Mouse (Mus musculus) frontal cortex, postnatal 10 days (tissue): ENCODE measurements at regions not wholly inside any gene's neighbourhood (a gene's known extent, or its start where the extent isn't known, plus 50 kb on each side); places are given as distances from the start of the nearest gene placed in this dataset.

Source experiments
- DNase-seq, 2 experiments: peaks; one replicate each; pipeline ENCODE4 v3.0.0; 2022; ENCODE audit warnings: low spot score in 2 of 2, mixed read lengths in 1 of 2

DNA sequence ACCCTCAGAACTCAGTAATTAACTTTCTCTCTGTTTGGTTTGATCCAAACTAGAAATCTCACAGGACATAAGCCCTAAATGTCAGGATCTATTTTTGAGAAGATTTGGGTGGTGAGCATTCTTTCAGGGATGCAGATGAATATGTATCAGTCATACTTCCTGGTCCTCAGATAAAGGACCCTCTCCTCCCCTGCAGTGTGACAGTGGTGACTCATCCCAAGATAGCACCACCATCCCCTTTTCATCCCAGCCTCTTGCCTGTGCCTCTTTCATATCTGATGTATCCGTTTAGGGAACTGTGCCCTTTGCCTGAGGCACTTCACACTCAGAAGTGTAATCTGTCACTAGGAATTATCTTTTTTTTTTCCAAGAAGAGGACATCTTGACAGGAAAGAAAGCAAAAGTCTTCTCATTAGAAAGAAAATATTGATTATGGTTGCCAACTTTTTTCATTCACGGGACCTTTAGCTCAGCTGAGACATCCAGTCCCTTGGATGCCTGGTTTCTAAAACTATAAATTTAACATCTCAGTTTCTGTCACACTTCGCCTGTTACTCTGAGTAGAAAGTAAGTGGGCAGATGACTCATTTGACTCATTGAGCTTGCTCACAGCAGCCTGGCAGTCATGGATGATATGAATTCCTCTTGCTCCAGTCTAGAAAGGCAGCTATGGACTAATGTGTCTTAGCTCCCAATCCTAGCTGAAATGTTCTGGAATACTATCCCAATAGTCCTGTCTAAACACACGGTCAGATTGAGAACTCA, 284.1 kb upstream of the Mctp2 start:
- no peak for DNase-seq

GRCm38 (mm10) chr7:72592110-72592509, 285.7 kb upstream of the Mctp2 start:
- no peak for DNase-seq

- no peak for DNase-seq
These were observed 286.2 kb upstream of the Mctp2 start for GRCm38 (mm10) chr7:72592649-72593048.

- no peak for DNase-seq
These were observed 286.9 kb upstream of the Mctp2 start for GRCm38 (mm10) chr7:72593259-72593658.

DNA sequence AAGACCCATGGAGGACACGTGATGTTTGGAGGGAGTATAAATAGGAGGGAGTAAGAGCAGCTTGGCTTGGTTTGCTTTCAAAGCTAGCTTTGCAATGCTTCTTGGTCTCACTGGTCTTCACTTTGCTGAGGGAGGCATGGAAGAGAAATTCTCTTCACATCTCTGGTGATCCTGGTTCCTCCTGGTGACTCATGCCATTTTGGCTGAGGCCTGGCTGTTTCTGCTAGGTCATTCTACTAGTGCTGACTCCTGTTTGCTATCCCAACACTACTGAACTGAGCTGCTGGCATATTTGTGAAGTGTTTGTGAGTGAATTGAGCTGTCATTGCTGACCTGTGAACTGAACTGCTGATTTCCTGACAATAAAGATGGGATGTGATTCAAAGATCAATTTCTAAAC, 288.3 kb upstream of the Mctp2 start:
- no peak for DNase-seq

- DNase-seq, result no peak
These were observed 290.6 kb upstream of the Mctp2 start for GRCm38 (mm10) chr7:72596985-72597384.

- DNase-seq, result no peak
These were observed 295.5 kb upstream of the Mctp2 start for GRCm38 (mm10) chr7:72601933-72602332.

GRCm38 (mm10) chr7:72609791-72610190, 303.4 kb upstream of the Mctp2 start:
- DNase-seq, result no peak

DNA sequence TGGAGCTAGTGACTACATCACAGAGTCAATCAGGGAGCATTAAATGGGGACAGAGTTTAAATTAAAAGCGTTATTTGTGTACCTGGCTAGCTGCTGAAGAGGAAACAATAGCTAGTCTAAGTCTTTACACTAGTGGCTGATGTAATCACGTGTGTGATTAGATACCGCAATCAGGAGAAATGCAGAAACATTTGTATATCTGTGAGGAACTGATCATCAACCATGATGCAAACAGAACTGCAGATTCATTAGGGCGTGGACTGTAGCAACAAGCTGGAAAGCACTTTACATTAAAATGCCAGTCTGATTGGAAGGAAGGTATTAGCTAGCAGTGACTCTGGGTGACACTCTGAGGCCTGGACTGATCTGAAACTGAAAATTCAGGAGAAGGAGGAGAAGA, 308.8 kb upstream of the Mctp2 start:
- no peak for DNase-seq

- DNase-seq, result no peak
These were observed 321.0 kb upstream of the Mctp2 start for GRCm38 (mm10) chr7:72627369-72627768.

- no peak for DNase-seq
These were observed 333.2 kb upstream of the Mctp2 start for GRCm38 (mm10) chr7:72639566-72639965.

DNA sequence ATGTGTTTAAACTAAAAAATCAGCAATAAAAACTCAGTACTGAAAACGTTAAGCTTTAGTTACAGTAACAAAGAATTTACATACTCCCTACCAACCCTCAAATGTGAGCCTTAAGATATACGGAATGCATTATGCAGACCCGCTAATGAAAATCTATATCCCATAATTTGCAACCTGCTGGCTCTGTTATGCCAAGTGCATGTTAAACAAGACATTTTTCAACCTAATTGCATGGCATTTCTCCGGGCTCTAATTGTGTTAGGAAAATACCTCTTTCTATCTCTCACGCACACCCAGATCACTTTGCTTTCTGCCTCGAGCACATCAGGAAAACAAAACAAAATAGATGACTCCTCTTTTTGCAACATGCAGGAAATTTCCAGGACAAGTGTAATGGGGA, 368.6 kb upstream of the Mctp2 start:
- no peak for DNase-seq

DNA sequence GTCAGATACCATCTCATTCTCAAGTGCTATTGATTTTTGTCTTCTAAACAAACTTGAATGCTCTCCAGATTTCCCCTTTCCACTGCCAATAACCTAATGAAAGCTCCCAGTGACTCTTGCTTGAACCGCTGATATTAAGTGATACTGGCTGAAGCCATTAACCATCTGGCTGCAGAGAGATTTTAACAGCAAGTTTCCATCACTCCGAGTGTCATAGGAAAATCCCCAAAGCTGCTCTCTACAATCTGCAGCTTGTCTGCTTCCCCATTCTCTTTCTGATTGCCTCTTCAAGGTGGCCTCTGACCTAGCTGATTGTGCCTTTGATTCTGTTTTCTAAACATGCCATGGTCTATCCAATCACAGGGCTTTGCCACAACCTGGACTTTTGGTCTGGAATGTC, 379.4 kb upstream of the Mctp2 start:
- DNase-seq, result no peak

- no peak for DNase-seq
These were observed 380.9 kb upstream of the Mctp2 start for GRCm38 (mm10) chr7:72687356-72687755.

- no peak for DNase-seq
These were observed 385.0 kb upstream of the Mctp2 start for GRCm38 (mm10) chr7:72691396-72691795.

DNA sequence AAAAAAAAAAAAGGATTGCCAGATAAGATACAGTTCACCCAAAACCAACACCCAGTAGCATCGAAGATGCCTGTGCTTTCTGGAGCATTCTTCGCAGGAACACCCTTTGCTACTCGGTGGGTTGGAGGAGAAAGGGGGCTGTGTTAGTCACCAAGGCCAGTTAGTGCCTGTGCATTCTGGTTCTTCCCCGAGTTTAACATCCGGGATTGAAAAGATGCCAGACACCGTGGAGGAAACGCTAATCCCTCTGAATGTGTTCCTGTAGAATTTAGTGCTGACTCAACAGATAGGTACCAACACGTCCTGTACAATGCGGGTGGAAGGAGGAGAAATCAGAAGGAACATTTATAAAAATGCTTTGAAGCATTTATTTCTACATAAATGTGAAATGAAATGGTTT, 385.5 kb upstream of the Mctp2 start:
- no peak for DNase-seq

- no peak for DNase-seq
These were observed 390.3 kb upstream of the Mctp2 start for GRCm38 (mm10) chr7:72696736-72697135.

GRCm38 (mm10) chr7:72703652-72704341, 397.4 kb upstream of the Mctp2 start:
- DNase-seq, result no peak

GRCm38 (mm10) chr7:72711193-72712131, 405.1 kb upstream of the Mctp2 start:
- no peak for DNase-seq

- no peak for DNase-seq
These were observed 409.0 kb upstream of the Mctp2 start for GRCm38 (mm10) chr7:72715401-72715800.

DNA sequence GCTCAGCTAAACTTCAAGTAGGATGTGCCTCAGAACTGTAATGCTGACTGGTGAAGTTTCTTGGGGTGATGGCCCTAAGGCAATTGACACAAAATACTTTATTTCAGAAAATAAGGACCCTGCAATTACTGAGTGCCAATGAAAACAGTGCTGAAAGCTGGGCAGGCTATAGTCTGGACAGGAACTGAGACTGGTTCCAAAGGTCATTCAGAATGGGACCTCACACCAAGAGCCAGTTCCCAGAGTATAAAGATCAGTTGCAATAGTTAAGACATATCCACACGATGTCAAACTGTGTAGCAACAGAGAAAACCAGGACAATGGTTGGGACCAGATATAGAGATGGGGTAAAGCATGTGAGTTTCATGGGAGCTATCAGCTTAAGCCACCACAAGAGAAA, 409.6 kb upstream of the Mctp2 start:
- no peak for DNase-seq

DNA sequence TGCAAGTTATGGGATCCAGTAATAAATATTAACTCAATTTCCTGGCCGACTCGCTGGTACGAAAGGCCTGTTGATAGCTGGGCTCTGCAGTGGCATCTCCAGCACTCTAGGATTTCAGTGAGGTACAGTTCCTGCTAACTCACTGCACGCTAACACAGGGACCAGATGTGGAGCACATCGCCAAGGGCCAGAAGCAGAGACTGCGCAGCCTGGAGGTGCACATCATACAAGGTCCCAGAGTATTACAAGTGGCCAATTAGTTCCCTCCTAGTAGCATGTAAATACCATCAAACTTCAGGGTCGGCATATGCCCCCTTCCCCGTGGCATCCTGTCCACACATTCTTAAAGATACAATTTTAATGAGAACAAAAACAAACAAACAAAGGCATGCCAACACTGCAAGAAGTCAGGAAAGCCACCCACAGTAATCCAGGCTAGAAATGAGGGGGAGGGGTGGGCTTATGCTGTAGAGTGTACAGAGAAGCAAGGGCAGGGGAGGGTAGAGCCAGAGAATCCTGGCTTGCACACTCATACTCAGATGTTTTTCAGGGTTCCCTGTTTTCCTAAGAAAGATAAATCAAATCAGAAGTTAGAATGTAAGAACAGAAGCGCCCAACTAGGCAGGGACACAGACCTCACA, 419.9 kb upstream of the Mctp2 start:
- DNase-seq, result no peak
